Mouse (Mus musculus) testis, adult 2 months (tissue): ENCODE results near the gene Tdo2.

Source experiments
- CTCF ChIP-seq: fragments of 200-500 bp; IDR thresholded peaks from 2 replicates; pipeline ENCODE4 v1.5.1; 2012; ENCODE audit warnings: low read depth, mild to moderate bottlenecking, inconsistent platforms, low read length, moderate library complexity; ENCODE audit not compliant: control insufficient read depth, insufficient read depth, insufficient replicate concordance
- POLR2A ChIP-seq: fragments of 200-500 bp; IDR thresholded peaks from 2 replicates; pipeline ENCODE4 v1.6.1; 2012; ENCODE audit warnings: low read depth, mild to moderate bottlenecking, inconsistent platforms, low read length, moderate library complexity; ENCODE audit not compliant: control insufficient read depth

DNA sequence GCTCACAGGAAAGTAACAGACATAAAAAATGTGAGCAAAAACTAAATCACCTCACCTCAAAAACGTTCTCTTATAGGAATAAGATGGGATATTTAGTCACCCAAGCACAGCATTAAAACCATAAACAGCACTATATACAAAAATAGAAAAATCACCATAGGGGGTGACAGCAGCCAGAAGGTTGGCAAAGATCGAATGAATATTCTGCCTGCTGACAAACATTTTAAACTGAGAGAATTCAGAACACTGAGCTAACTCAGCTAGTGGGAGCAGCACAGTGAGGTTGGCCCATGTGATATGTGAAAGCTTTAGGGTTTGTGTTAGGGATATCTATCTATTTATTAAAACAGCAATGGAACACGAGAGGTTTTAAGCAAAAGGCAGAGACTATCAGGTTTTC, 11.4 kb downstream of the Tdo2 start:
- TF ChIP-seq POLR2A (no peak), CTCF (no peak)
